Mouse (Mus musculus) thymus, postnatal 14 days (tissue): ENCODE results near the gene Ptpa.
A peak's percentile ranks its signal among the peaks of the same experiment; 100 is the strongest.
"Not testable (repeated sequence)": the region's sequence is repeated elsewhere in the genome, so short reads cannot be mapped to it uniquely, and the experiment has no call there.

Source experiments
- DNase-seq: peaks from one replicate; pipeline ENCODE4 v3.0.0; 2021

Ptpa gene

GRCm38 (mm10) chr2:30402843-30403242, 13.0 kb upstream of the Ptpa start:
- no peak for DNase-seq

- no peak for DNase-seq
Observed at GRCm38 (mm10) chr2:30403870-30404269, 12.0 kb upstream of the Ptpa start.

- DNase-seq = no peak
Observed at GRCm38 (mm10) chr2:30407221-30407620, 8.6 kb upstream of the Ptpa start.

DNA sequence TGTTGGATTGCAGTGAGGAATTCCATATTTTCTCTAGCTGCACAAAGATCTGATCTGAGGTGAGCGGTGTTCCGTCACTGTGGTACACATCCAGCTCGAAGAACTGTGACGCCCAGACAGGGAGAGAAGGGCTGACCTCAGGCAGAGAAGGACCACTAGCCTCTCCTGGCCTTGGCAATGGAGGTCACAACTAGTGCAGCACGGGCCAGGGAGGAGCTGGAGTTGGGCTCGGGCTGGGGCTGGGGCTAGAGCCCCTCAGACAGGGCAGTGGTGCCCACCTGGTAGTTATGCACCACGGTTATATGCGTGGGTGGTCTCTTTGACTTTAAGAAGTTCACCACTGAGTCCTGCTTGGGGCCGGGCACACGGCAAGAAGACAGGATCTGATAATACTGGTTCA, 8.1 kb upstream of the Ptpa start:
- DNase-seq = no peak

- DNase-seq = no peak
Observed at GRCm38 (mm10) chr2:30408452-30409100, 7.3 kb upstream of the Ptpa start.

DNA sequence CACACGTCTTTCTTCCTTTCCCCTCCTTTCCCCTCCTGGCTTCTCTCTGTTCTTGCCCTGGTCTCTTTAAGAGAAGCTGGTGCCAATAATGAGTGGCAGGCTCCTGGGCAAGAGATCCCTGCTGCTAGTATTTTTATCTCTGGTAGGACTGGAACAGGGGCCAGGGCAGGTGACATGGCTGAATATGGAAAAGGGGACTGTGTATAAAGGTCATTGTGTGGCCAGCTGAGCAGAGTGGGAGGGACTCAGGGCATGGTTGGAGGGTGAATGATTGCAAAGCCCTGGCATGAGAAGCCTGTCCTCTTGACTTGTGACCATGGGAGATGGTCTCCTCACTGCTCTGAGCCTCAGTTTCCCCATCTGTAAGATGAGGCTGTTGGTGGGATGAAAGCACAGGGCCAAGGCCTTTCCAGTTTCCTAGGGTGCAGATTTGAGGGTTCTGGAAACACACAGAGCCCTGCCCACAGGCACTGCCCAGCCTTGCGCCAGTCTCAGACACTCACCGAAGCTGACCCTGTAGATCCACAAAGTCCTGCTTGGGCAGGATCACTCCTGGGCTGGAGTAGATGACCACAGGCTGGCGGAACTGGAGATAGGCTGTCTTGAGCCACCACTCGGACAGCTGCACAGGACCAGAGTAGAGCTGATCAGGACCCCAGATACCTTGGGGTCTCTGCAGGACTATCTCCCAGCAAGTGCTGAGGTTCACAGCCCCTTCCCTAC, 6.2 kb upstream of the Ptpa start:
- no peak for DNase-seq

GRCm38 (mm10) chr2:30413038-30413973, 2.5 kb upstream of the Ptpa start:
- DNase-seq = peak; percentile 25

DNA sequence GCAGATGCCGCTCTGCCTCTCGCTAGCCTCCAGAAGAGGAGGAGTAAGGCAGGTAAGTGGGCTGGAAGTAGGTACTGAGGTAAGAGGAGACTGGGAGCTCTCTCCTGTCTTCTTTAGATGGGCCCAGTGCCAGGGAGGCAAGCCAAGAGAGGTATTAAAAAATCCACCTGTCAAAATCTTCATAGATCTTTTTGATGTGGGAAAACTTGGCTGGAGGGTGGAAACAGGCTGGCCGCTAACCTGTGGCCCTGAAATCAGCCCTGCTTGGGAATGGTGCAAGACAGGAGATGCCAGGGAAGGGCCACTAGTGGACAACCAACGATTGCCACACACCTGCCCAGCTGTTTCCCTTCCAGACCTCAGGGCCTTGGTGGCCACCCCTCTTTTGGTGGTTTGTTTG, 1.7 kb upstream of the Ptpa start:
- DNase-seq = no peak

GRCm38 (mm10) chr2:30414681-30415080, 1.2 kb upstream of the Ptpa start:
- no peak for DNase-seq

DNA sequence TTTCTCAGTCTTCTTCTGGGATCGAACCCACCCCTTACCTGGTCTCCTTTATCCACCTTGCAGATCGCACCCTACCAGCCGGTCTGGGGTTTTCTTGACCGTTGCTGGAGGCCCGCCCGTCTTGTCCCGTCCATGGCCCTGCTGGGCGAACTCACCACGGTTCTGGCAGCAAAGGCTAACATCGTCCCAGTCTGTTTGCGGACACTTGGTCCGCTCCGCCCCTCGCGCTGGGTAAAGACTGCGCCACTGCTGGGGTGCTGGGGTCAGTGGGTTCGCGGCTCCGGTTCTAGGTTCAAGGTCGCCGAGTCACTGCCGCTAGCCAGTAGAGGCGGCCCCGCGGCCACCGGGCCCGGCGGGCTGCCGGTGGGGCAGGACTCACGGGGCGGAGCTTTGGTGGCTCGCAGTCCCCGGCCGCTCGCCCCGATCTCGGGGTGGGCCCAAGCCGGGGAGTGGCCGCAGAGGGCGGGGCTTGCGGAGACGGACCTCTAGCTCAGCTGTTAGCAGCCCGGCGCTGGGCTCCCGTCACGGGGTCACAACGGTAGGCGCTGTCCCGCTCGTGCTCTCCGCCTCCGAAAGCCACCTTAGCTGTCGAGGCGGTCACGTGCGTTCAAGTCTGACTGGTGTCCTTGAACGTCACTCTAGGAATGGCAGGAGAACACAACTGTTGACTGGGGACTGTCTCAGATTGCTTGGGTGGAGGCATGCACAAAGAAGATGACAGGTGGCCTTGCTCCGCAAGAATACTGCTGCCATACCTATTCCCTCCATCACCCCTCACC, 493 bp upstream of the Ptpa start, which contains the start of gene Crat:
Crat (minus strand) TSS at position 657 of the 779 bp plus-strand sequence.
- peak; percentile 73 for DNase-seq

DNA sequence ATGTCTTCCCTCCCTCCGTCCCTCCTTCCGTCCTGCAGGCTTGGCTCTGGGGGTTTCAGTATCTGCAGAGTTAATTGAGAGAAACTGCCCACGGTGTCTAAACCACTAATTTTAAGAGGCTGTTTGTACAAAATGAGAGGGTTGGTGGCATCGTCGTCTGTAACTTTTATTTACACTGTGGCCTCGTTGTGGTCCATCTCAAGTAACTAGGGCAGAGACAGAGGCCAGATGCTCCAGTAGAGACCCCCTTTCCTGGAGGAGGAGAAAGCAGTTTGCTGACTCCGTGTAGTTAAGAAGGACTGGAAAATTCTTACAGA, 768 bp downstream of the Ptpa start:
- no peak for DNase-seq

DNA sequence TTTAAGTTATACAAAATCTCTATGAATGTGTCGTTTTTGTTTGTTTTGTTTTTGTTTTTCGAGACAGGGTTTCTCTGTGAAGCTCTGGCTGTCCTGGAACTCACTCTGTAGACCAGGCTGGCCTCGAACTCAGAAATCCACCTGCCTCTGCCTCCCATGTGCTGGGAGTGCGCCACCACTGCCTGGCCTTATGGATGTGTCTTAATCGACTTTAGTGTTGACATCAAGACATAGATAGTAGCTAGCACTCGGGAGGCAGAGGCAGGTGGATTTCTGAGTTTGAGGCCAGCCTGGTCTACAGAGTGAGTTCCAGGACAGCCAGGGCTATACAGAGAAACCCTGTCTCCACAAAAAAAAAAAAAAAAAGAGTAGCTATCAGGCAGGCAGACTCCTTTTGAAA, 1.3 kb downstream of the Ptpa start:
- not testable (repeated sequence) for DNase-seq

- DNase-seq = no peak
Observed at GRCm38 (mm10) chr2:30417595-30418165, 1.8 kb downstream of the Ptpa start.

DNA sequence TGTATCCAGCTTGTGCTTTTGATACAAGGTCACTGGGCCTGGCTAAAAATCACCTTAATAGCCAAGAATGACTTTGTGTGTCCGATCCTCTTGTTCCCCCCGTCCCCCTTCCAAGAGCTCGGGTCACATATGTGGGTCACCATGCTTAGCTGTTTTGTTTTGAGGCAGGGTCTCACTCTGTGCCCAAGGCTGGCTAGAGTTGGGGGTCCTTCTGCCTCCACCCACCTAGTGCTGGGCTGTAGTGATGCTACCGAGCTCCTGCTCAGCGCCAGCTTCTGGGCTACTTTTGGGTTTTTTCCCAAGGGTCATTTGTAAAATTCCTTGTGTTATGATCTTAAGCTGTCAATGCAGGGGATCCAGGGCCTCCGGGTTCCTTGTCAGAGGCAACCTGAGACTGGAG, 2.4 kb downstream of the Ptpa start:
- no peak for DNase-seq

DNA sequence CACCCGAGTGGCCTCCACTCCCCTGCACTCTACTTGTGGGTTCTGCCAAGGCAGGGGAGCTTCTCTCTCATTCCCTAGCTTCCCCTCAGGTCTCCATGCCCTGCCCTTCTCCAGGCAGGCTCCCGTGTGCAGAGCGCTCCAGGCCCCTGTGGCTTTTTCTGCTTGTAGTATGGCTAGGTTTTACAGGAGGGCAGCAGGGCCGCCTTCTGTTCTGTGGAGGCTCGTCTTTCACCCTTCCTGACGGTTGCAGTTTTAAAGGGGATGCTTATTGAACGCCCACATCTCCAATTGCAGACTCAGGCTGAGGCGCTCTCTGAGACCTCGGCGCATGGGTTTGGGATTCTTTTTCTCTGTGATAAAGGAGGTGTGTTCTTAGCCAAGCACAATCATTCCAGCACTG, 3.3 kb downstream of the Ptpa start:
- no peak for DNase-seq

- DNase-seq = no peak
Observed at GRCm38 (mm10) chr2:30421432-30421831, 5.6 kb downstream of the Ptpa start.

DNA sequence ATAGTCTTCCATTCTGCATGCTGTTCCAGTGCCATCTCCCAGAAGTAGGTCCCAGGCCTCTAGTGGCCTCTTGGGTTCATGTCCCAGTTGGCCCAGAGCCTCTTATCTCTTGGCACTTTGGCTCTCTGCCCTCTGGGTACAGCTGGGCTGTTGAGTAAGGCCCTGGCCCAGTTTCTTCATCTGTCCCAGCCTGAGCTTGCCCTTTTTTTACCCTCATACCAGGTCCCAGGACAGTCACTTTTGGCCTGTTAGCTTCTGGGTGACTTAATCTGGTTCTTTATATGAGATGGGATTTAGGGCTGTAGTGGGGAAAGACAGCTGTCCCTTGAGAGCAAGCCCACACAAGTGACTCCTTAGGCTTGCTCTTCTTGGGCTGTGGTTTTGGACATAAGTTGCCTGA, 13.3 kb downstream of the Ptpa start:
- no peak for DNase-seq

GRCm38 (mm10) chr2:30435326-30436155, 19.7 kb downstream of the Ptpa start:
- peak; percentile 69 for DNase-seq

- DNase-seq = no peak
Observed at GRCm38 (mm10) chr2:30436156-30436545, 20.3 kb downstream of the Ptpa start.

DNA sequence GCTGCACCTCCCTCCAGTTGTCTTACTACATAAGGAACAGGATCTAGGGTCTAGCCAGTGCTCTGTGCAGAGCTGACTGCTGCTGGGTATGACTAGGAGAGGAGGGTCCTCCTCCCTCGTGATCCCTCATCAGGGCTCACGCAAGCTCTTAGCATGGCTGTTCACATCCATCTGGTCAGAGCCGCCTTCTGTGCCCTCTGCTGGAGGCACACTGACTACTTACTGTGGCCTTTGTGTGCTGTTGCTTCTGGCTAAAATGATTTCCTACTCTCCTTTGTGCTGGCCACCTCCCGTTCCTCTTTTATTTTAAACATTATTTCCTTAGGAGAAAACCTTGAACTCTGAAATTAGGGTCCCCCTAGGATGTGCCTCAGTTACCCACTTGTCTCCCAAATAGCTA, 21.0 kb downstream of the Ptpa start:
- DNase-seq = no peak

GRCm38 (mm10) chr2:30437791-30438190, 22.0 kb downstream of the Ptpa start:
- no peak for DNase-seq

DNA sequence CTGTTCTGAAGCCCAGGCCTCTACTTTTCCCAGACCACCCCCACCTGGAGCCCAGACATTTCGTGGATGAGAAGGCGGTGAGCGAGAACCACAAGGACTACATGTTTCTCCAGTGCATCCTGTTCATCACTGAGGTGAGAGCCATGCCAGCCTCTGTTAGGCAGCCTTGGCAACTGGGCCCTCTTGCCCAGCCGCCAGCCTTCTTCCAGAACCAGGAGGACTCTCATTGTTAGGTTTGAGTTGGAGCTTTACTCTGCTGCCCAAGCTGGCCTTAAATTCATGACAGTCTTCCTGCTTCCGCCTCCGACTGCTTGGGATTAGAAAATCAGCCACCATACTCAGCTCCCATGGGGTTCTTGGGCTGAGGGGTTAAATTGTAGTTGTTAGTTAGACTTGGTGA, 23.8 kb downstream of the Ptpa start:
- DNase-seq = no peak
